Mouse (Mus musculus): ENCODE measurements around the gene Fam178b.

DNA sequence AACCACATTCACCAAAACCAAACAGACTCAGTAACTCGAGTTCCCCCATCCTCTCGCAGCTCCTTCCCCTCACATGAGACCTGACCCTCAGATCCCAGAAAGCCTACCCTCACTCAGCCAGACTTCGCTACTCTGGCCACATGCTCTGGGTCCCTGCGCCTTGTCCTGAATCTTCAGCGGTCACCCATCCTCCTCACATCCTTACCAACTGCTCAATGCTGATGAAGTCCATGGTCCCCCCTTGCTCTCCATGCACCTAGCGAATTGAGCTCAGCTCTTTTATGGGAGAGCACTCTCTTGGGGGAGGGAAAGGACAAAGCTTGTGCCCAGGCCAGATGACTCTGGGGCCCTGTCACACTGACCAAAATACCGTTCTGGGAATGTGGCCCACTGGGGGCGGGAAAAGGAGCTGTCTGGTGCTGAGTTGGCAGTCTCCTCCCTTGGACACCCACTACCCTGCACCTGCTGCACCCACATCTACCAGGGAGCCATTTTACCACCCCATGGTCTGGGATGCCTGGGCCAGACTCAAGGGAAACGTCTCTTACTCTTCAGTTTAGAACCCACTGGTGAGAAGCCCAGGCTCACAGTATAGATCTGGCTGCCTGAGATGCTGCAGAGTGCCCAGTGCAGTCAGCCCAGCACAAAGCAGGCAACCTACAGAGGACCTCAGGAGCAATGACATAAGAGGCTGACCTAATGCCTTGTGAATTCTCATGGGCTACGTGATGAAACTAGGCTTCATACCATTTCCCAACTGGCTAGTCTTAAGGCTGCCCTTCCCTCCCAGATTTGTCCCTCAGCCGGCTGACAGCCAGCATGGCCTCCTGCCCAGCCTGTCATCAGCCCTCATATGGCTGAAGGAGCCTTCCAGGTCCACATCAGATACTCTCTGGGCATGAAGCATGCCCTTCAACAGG lies 147.2 kb downstream of the Fam178b start:
- no peak for TF ChIP-seq CTCF (IDR thresholded peaks at IDR 0.05; ENCODE audit: low read depth, low read length)
- no peak for TF ChIP-seq GATA2 (IDR thresholded peaks at IDR 0.05; ENCODE audit: borderline replicate concordance, low read depth, low read length)
- no peak for TF ChIP-seq TAL1 (conservative IDR thresholded peaks at IDR 0.05; ENCODE audit: low read depth, low read length)
- no peak for TF ChIP-seq GATA1 (IDR thresholded peaks at IDR 0.05; ENCODE audit: borderline replicate concordance, low read length)
- TF ChIP-seq POLR2AphosphoS5 (IDR thresholded peaks at IDR 0.05; ENCODE audit: insufficient replicate concordance, low read depth, low read length) = no peak

All from G1E (cell line).